Mouse (Mus musculus) thymus, adult 18-20 months (tissue): Measurements from ENCODE around the gene Il33.
A peak's percentile ranks its signal among the peaks of the same experiment; 100 is the strongest.
"Not testable (repeated sequence)": the region's sequence is repeated elsewhere in the genome, so short reads cannot be mapped to it uniquely, and the experiment has no call there.

Source experiments
- DNase-seq, 2 experiments: peaks; one replicate each; pipeline ENCODE4 v3.0.0; 2022; ENCODE audit warnings: mixed read lengths in 2 of 2

Gene Il33

GRCm38 (mm10) chr19:29941208-29941607 is 16.3 kb downstream of the Il33 start:
- no peak for DNase-seq

GRCm38 (mm10) chr19:29942358-29942757 is 17.4 kb downstream of the Il33 start:
- no peak for DNase-seq

- DNase-seq = no peak
Measured at GRCm38 (mm10) chr19:29944426-29944825, 19.5 kb downstream of the Il33 start.

GRCm38 (mm10) chr19:29944935-29945334 is 20.0 kb downstream of the Il33 start:
- not testable (repeated sequence) for DNase-seq

- DNase-seq = no peak
Measured at GRCm38 (mm10) chr19:29945557-29946422, 20.9 kb downstream of the Il33 start.

- DNase-seq = no peak
Measured at GRCm38 (mm10) chr19:29946423-29946716, 21.5 kb downstream of the Il33 start.

- no peak for DNase-seq
Measured at GRCm38 (mm10) chr19:29947056-29947455, 22.1 kb downstream of the Il33 start.

- peak; percentile 18 to 27 for DNase-seq
Measured at GRCm38 (mm10) chr19:29947891-29948801, 23.2 kb downstream of the Il33 start.

GRCm38 (mm10) chr19:29952538-29952937 is 27.6 kb downstream of the Il33 start:
- no peak for DNase-seq

- no peak for DNase-seq
Measured at GRCm38 (mm10) chr19:29953833-29954232, 28.9 kb downstream of the Il33 start.

GRCm38 (mm10) chr19:29955454-29955853 is 30.5 kb downstream of the Il33 start:
- DNase-seq = no peak

GRCm38 (mm10) chr19:29960906-29961305 is 36.0 kb downstream of the Il33 start:
- no peak for DNase-seq

GRCm38 (mm10) chr19:29961842-29962241 is 36.9 kb downstream of the Il33 start:
- no peak for DNase-seq

- DNase-seq = no peak
Measured at GRCm38 (mm10) chr19:29963598-29964092, 38.7 kb downstream of the Il33 start.

- DNase-seq = no peak
Measured at GRCm38 (mm10) chr19:29967960-29968359, 43.0 kb downstream of the Il33 start.

- no peak for DNase-seq
Measured at GRCm38 (mm10) chr19:29973396-29973795, 48.5 kb downstream of the Il33 start.

- DNase-seq = no peak
Measured at GRCm38 (mm10) chr19:29978847-29979246, 53.9 kb downstream of the Il33 start.

- DNase-seq = no peak
Measured at GRCm38 (mm10) chr19:29979452-29980089, 54.7 kb downstream of the Il33 start.

GRCm38 (mm10) chr19:29984208-29985005 is 59.5 kb downstream of the Il33 start:
- DNase-seq = no peak

GRCm38 (mm10) chr19:29986464-29987091 is 61.7 kb downstream of the Il33 start:
- DNase-seq = no peak
